Mouse (Mus musculus): ENCODE measurements around the gene Zfp410.
"Not testable (repeated sequence)": the region's sequence is repeated elsewhere in the genome, so short reads cannot be mapped to it uniquely, and the experiment has no call there.

Gene Zfp410

GRCm38 (mm10) chr12:84316721-84317621 lies at the start of gene Zfp410:
Gene Zfp410, plus strand, starts transcription at chr12:84316852.
- peak; percentile 87 for DNase-seq (ENCODE audit: low read depth, low spot score)

GRCm38 (mm10) chr12:84267264-84267663 lies 49.4 kb upstream of the Zfp410 start:
- DNase-seq (ENCODE audit: low read depth, low spot score): no peak

GRCm38 (mm10) chr12:84273366-84273765 lies 43.3 kb upstream of the Zfp410 start:
- no peak for DNase-seq (ENCODE audit: low read depth, low spot score)

GRCm38 (mm10) chr12:84275288-84275687 lies 41.4 kb upstream of the Zfp410 start:
- no peak for DNase-seq (ENCODE audit: low read depth, low spot score)

DNA sequence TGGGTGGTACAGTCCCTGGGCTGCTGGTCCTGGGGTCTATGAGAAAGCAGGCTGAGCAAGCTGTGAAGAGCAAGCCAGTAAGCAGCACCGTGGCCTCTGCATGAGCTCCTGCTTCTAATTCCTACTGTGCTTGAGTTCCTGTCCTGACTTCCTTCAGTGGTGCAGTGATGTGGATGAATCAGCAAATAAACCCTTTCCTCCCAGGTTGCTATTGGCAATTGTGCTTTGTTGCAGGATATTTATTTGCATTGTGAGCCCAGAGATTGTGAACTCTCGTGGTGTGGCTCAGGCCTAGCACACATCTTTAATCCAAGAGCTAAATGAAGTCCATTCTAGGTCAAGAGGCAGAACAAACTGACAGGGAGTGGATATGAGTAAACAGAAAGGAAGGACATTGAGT lies 40.4 kb upstream of the Zfp410 start:
- peak; percentile 6 for DNase-seq (ENCODE audit: low read depth, low spot score)

DNA sequence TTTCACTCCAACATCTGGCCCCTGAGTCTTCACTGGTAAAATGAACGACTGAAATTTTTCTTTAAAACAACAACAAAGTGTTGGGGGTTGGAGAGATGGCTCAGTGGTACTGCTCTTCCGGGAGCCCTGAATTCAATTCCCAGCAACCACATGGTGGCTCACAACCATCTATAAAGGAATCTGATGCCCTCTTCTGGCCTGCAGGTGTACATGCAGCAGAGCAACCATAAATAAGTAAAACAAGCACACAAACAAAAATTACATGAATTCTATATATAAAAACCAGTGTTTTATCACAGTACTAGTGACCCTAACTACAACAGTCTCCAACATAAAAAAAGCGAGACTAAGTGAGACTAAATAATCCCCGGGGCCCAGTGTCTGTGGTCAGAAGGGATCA lies 39.9 kb upstream of the Zfp410 start:
- DNase-seq (ENCODE audit: low read depth, low spot score): no peak

DNA sequence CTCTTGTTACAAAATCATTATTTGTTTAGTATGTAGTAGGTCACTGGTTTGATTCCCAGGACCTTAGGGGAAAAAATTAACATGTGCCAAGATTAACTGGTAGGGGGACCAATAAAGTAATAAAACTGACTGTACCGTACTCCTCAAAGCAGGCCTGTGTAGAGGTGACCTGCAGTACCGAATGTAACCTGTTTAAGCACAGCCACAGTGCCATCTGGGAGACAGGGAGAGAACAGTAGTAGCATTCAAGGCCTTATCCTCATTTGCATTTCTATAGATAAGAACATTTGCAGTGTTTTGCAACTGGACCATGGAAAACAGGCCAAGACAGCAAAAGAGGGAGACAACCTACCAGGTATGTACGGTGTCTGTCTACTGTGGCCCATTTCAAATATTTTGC lies 38.8 kb upstream of the Zfp410 start:
- DNase-seq (ENCODE audit: low read depth, low spot score): no peak

DNA sequence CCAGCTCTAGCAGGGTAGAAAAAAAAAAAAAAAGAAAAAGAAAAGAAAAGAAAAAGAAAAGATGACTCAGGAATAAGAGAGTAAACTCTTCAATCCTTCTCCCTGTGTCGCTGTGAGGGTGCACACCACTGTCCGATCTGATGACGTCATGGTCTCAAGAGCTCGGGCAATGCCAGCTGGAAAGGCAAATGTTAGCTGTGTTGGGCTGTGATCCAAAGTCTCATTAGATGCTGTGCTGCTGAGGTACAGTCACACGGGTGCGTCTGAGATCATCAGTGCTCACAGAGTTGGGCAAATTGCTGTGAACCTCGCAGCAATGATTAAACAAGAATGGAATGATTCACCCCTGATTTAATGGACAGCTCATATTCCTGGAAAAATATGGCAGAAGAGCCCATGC lies 37.8 kb upstream of the Zfp410 start:
- peak; percentile 88 for DNase-seq (ENCODE audit: low read depth, low spot score)

GRCm38 (mm10) chr12:84284391-84284790 lies 32.3 kb upstream of the Zfp410 start:
- DNase-seq (ENCODE audit: low read depth, low spot score): no peak

- peak; percentile 97 for DNase-seq (ENCODE audit: low read depth, low spot score)
Measured at GRCm38 (mm10) chr12:84284885-84285592, 31.6 kb upstream of the Zfp410 start, which contains the start of gene Ptgr2. Gene Ptgr2, plus strand, starts transcription at chr12:84285232.

GRCm38 (mm10) chr12:84285593-84285968 lies 31.1 kb upstream of the Zfp410 start:
- no peak for DNase-seq (ENCODE audit: low read depth, low spot score)

- peak; percentile 47 for DNase-seq (ENCODE audit: low read depth, low spot score)
Measured at GRCm38 (mm10) chr12:84288461-84288860, 28.2 kb upstream of the Zfp410 start.

GRCm38 (mm10) chr12:84297851-84298250 lies 18.8 kb upstream of the Zfp410 start:
- DNase-seq (ENCODE audit: low read depth, low spot score): no peak

DNA sequence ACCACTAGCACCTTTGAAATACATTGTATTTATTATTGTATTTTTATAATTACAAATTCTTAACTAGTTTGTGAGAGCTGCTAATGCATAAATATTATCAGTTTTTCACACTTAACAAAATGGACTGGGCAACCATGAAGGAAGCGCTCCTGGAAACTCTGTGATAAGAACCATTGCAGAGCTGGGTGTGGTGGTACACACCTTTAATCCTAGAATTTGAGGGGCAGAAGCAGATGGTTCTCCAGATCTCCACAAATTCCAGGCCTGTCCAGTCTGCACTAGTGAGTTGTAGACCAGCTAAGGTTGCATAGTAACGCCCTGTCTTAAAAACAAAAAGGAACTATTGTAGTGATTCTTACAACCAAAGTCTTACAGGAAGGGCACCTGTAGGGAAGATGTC lies 17.4 kb upstream of the Zfp410 start:
- DNase-seq (ENCODE audit: low read depth, low spot score): no peak

GRCm38 (mm10) chr12:84304101-84304500 lies 12.6 kb upstream of the Zfp410 start:
- DNase-seq (ENCODE audit: low read depth, low spot score): no peak

- DNase-seq (ENCODE audit: low read depth, low spot score): no peak
Measured at GRCm38 (mm10) chr12:84304554-84304953, 12.1 kb upstream of the Zfp410 start.

DNA sequence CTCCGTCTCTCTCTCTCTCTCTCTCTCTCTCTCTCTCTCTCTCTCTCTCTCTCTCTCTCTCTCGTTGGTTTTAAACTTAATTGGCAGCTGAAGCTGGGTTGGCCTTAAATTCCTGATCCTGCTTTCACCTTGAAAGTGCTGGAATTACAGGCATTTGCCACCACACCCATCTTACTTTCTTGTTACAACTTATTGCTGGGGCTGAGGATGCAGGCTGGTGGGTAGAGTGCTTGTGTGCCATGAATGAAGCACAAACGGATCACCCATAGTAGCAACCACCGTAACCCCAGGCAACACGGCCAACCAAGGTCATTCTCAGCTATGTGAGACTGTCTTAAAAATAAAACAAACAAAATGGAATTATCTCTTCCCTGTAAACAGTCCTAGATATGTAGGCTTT lies 5.3 kb upstream of the Zfp410 start:
- DNase-seq (ENCODE audit: low read depth, low spot score): no peak

GRCm38 (mm10) chr12:84316006-84316405 lies 646 bp upstream of the Zfp410 start:
- DNase-seq (ENCODE audit: low read depth, low spot score): no peak

- DNase-seq (ENCODE audit: low read depth, low spot score): peak; percentile 51
Measured at GRCm38 (mm10) chr12:84327111-84327512, 10.5 kb downstream of the Zfp410 start.

GRCm38 (mm10) chr12:84336963-84337625 lies 20.4 kb downstream of the Zfp410 start:
- no peak for DNase-seq (ENCODE audit: low read depth, low spot score)

GRCm38 (mm10) chr12:84347192-84347591 lies 30.5 kb downstream of the Zfp410 start:
- peak; percentile 67 for DNase-seq (ENCODE audit: low read depth, low spot score)

DNA sequence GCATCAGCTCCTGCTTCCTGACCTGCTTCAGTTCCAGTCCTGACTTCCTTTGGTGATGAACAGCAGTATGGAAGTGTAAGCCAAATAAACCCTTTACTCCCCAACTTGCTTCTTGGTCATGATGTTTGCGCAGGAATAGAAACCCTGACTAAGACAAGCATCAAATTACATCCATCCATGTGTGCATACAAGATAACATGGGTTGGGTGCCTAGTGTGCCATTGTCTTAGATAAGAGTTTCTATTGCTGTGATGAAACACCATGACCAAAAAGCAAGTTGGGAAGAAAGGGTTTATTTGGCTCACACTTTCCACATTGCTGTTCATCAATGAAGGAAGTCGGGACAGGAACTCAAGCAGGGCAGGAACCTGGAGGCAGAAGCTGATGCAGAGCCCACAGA lies 42.0 kb downstream of the Zfp410 start:
- not testable (repeated sequence) for DNase-seq (ENCODE audit: low read depth, low spot score)
